ENCODE assay signal across 18 mouse cellular contexts in genomic region chr3:85817191-85817590, GRCm38 (mm10). TPM values are rescaled to one million over a fixed set of nuclear protein-coding genes. Genes with fewer than 3 reads are reported as not detected.
DNase-seq lines count a peak whose midpoint lies in the region; ATAC-seq and TF ChIP-seq lines count a peak whose summit lies in the region.
"Had no signal": no experiment of that assay in that cellular context is flagged by ENCODE, and none has a peak within 500 bp of the region (broad histone marks: within the 10 kb centered on the region; RNA-seq: fewer than 3 reads in every experiment).

Gene Fam160a1, minus strand, starts transcription at chr3:85817291.

- no peak within 1 kb of the TSS for H3K4me2 ChIP-seq in kidney, embryonic 16.5 days (replicated peaks; ENCODE audit: low read depth, low read length)
- H3K4me2 ChIP-seq: midbrain, embryonic 13.5 days had no signal

- H3K9me3 ChIP-seq in kidney, embryonic 16.5 days (ENCODE audit: low read length), result no peaks in the 10 kb centered on the region
- H3K9me3 ChIP-seq: forebrain, embryonic 10.5 days; midbrain, embryonic 13.5 days had no signal

- H3K4me3 ChIP-seq in kidney, embryonic 16.5 days (ENCODE audit: low read length), result no peak within 1 kb of the TSS
- H3K4me3 ChIP-seq in cerebellum, adult 2 months (replicated peaks; ENCODE audit: insufficient read depth, low read depth, low read length), result no peak within 1 kb of the TSS
- H3K4me3 ChIP-seq: forebrain, embryonic 10.5 days; midbrain, embryonic 13.5 days had no signal

- ATAC-seq in kidney, embryonic 16.5 days (ENCODE audit: low FRiP score, low TSS enrichment), result no peak
- ATAC-seq: forebrain, postnatal 0 days; midbrain, embryonic 13.5 days had no signal

- peaks cover 10% of the 10 kb centered on the region for H3K4me1 ChIP-seq in kidney, embryonic 16.5 days (ENCODE audit: insufficient read depth, low read length)
- H3K4me1 ChIP-seq in cerebellum, adult 2 months (ENCODE audit: control insufficient read depth, insufficient read depth, low read length), result no peaks in the 10 kb centered on the region
- H3K4me1 ChIP-seq: forebrain, embryonic 10.5 days had no signal

- WGBS in kidney, embryonic 16.5 days, result 71% methylated on average over 2 of the region's 2 CpGs
- 97% methylated on average over 2 of the region's 2 CpGs for WGBS in cerebellum, adult 2 months

- H3K36me3 ChIP-seq in kidney, embryonic 16.5 days (ENCODE audit: insufficient read depth, low read length), result no peaks in the 10 kb centered on the region
- H3K36me3 ChIP-seq: forebrain, embryonic 10.5 days; midbrain, embryonic 13.5 days had no signal

- TF ChIP-seq POLR2A in cerebellum, adult 2 months (IDR thresholded peaks at IDR 0.05; ENCODE audit: borderline replicate concordance, insufficient read depth, low read length), result no peak

- no peak within 1 kb of the TSS for H3K9ac ChIP-seq in kidney, embryonic 16.5 days (replicated peaks; ENCODE audit: low read length)
- H3K9ac ChIP-seq: forebrain, postnatal 0 days; midbrain, embryonic 13.5 days had no signal

- no peaks in the 10 kb centered on the region for H3K27me3 ChIP-seq in kidney, embryonic 16.5 days (ENCODE audit: insufficient read depth, low read length)
- no peaks in the 10 kb centered on the region for H3K27me3 ChIP-seq in cerebellum, adult 2 months (ENCODE audit: control insufficient read depth, insufficient read depth, low read length)
- H3K27me3 ChIP-seq: midbrain, embryonic 13.5 days had no signal

- H3K27ac ChIP-seq in kidney, embryonic 16.5 days (ENCODE audit: low read length), result 0 out of 2 replicates have a peak within 1 kb of the TSS, but pooled peaks have one; percentile 14
- H3K27ac ChIP-seq in cerebellum, adult 2 months (ENCODE audit: insufficient read depth, low read length), result no peak within 1 kb of the TSS
- H3K27ac ChIP-seq: forebrain, embryonic 10.5 days; midbrain, embryonic 13.5 days had no signal

- DNase-seq in kidney, adult 9 months, result no peak
- DNase-seq in gastrocnemius, adult 18-20 months (ENCODE audit: low spot score), result no peak
- no peak for DNase-seq in gastrocnemius, postnatal 10 days
- DNase-seq in heart, postnatal 14 days, result no peak
- no peak for DNase-seq in MN1 (ENCODE audit: low spot score)
- DNase-seq in cerebellum, adult 2 months, result no peak
- no peak for DNase-seq in adrenal gland, adult (ENCODE audit: inconsistent age in 2 of 2, low spot score in 1 of 2)
- DNase-seq: adrenal gland, postnatal 25 days; cerebellum, adult 11-12 months; cerebellum, postnatal 25 days; forebrain, postnatal 0 days; lung, postnatal 14 days; spleen, adult 18-20 months; thymus, postnatal 4 days had no signal

- no peak for TF ChIP-seq CTCF in cerebellum, adult 2 months (IDR thresholded peaks at IDR 0.05; ENCODE audit: borderline replicate concordance, insufficient read depth, low read depth, low read length)

- intact Hi-C loops in heart, postnatal 14 days (cut with DNase I), result no loop called here

RNA-seq across cellular contexts. Expression of gene Fam160a1, which starts in this region (rescaled TPM):
- polyA plus RNA-seq in kidney, embryonic 16.5 days (2015; fragmentation: Nextera tagmentation; extraction: Ambion mirVana), result 6.1 and 6.7 TPM in 2 replicates
- 10 to 100 TPM; 50.7 to 54.3 TPM for total RNA-seq in gastrocnemius, adult 18-20 months (2021)
- total RNA-seq in gastrocnemius, postnatal 10 days (2021), result 10 to 100 TPM; 47.1 to 51.1 TPM
- 10 to 100 TPM; 47.7 to 50.4 TPM for total RNA-seq in heart, postnatal 14 days (2021)
- polyA plus RNA-seq in cerebellum, adult 2 months (2012; rRNA removed), result 1.3 and 1.4 TPM in 2 replicates
- total RNA-seq: megakaryocyte, adult 5-6 weeks had no signal
